Mouse (Mus musculus): ENCODE measurements around the gene Camta1.

DNA sequence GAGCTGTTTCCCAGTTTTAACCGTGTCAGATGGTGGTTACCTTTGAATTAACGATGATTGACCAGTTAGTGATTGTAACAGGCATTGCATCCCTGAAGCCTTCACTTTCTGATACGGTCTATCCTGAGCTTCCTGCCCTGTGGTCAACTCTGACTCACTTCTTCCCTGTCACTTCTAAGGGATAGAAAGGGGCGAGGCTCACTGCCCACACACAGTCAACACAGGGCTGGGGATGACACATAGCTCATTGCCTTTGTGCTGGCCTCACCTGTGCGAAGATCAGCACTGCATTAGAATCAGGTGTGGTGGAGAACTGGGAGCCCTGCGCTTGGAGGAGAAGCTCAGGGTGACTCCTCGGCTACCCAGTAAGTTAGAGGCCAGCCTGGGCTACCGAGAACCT lies 892.7 kb downstream of the Camta1 start:
- TF ChIP-seq POLR2A (IDR thresholded peaks at IDR 0.05; ENCODE audit: borderline replicate concordance, low read depth, low read length) (no peak), CTCF (IDR thresholded peaks at IDR 0.05; ENCODE audit: low read depth, low read length) (no peak)

Data from bone marrow macrophage, adult 2 months (primary cell).